Mouse (Mus musculus) liver, adult 2 months (tissue): ENCODE data around the gene Arhgap22. TPM values are rescaled to one million over a fixed set of nuclear protein-coding genes. Genes with fewer than 3 reads are reported as not detected.
A peak's percentile ranks its signal among the peaks of the same experiment; 100 is the strongest.

Experiments
- DNase-seq: peaks from one replicate; pipeline ENCODE4 v3.0.0-alpha.2; 2011; ENCODE audit warnings: low read depth, low spot score; ENCODE audit errors: extremely low read depth
- H3K27ac ChIP-seq: fragments of 200-500 bp; replicated peaks from 2 replicates; pipeline ENCODE4 v1.5.1; 2012; ENCODE audit warnings: low read depth, mild to moderate bottlenecking, control low read depth, inconsistent platforms, low read length; ENCODE audit not compliant: insufficient read depth
- H3K27me3 ChIP-seq: fragments of 200-500 bp; 2 replicates; pipeline ENCODE4 v1.6.1; 2012; ENCODE audit warnings: mild to moderate bottlenecking, moderate library complexity, low read length, inconsistent platforms; ENCODE audit not compliant: control insufficient read depth, insufficient read depth
- H3K36me3 ChIP-seq: fragments of 200-500 bp; 2 replicates; pipeline ENCODE4 v1.6.1; 2012; ENCODE audit warnings: low read length, inconsistent platforms; ENCODE audit not compliant: control insufficient read depth, insufficient read depth
- H3K4me1 ChIP-seq: fragments of 200-500 bp; 2 replicates; pipeline ENCODE4 v1.6.1; 2011; ENCODE audit warnings: low read length; ENCODE audit not compliant: control insufficient read depth, insufficient read depth
- H3K4me3 ChIP-seq: fragments of 200-500 bp; 2 replicates; pipeline ENCODE4 v1.5.1; 2011; ENCODE audit warnings: low read depth, mild to moderate bottlenecking, control low read depth, low read length, moderate library complexity; ENCODE audit not compliant: insufficient read depth
- H3K79me2 ChIP-seq: fragments of 200-500 bp; 2 replicates; pipeline ENCODE4 v1.6.1; 2012; ENCODE audit warnings: inconsistent platforms, mild to moderate bottlenecking, low read length, moderate library complexity; ENCODE audit not compliant: control insufficient read depth, insufficient read depth
- H3K9ac ChIP-seq: fragments of 200-500 bp; 2 replicates; pipeline ENCODE4 v1.6.1; 2012; ENCODE audit warnings: low read depth, mild to moderate bottlenecking, control low read depth, inconsistent platforms, low read length
- CTCF ChIP-seq: fragments of 200-500 bp; IDR thresholded peaks from 2 replicates; pipeline ENCODE4 v1.5.1; 2011; ENCODE audit warnings: low read depth, low read length, control low read depth
- POLR2A ChIP-seq: fragments of 200-500 bp; IDR thresholded peaks from 2 replicates; pipeline ENCODE4 v1.6.1; 2011; ENCODE audit warnings: low read length, control low read depth; ENCODE audit not compliant: insufficient read depth; ENCODE audit errors: extremely low read depth
- WGBS: fragments of 180-500 bp; shearing (Covaris S2); methylation state at CpG from one replicate; pipeline ENCODE4 v1.1.7; 2018; 5-methylcytosine and 5-hydroxymethylcytosine counted together
- polyA plus RNA-seq: library from polyadenylated mRNA; depleted of rRNA; stranded (reverse); fragments of >200 nt; gene quantifications from 2 replicates; pipeline ENCODE4 v1.2.3, GENCODE M21; 2012; rRNA removed
- total RNA-seq: library from RNA; depleted of rRNA; stranded (reverse); fragments of >200 nt; gene quantifications from 2 replicates; pipeline ENCODE4 v1.2.3, GENCODE M21; 2014; rRNA removed

Gene Arhgap22
- total and polyA plus RNA-seq, 2 experiments, result 0.09 to 0.57 TPM

DNA sequence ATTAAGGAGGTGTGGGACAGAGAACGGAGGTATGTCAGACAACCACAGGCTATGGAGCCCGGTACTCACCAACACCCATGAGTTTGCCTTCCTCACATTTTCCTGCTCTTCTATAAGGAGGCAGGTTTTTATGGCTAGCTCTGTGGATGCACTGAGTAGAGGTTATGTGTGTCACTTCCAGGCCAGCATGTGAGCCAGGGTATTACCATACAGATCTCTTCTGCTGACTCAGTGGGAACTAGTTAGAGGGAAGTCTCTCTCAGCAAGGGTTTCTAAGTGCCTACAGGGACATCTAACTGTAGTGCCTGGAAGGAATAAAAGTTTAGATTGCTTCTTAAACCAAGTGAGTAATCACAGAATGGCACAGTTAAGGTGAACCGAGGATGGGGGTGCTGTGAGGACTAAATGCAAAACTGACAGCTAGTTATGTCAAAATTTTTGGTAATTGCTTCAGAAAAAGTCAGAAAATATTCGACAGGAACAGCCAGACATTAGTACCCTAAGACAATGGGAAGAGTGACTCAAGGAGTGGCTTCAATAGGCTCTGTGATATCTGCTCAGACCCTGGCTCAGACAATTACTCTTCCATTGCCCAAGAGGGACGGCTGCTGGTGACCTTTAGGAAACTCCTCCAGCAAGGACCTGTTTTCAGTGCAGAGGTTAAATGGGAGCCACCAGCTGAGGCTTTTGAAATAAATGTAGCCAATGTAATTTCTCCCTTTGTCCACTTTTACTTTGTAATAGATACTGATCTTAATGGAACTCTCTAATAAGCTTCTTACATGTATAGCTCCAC is 184.4 kb downstream of the Arhgap22 start:
- Histone ChIP-seq H3K4me1 (no peaks in the 10 kb centered on the region; the same call in 1 of the 2 replicates), H3K79me2 (peaks cover 2% of the 10 kb centered on the region; the same call in 1 of the 2 replicates), H3K27ac (no peak overlapping the region), H3K36me3 (peaks cover 8% of the 10 kb centered on the region; the same call in 1 of the 2 replicates), H3K27me3 (no peaks in the 10 kb centered on the region), H3K9ac (no peak overlapping the region), H3K4me3 (no peak overlapping the region)
- DNase-seq, result peak; percentile 17
- WGBS, result 84% methylated on average over 5 of the region's 5 CpGs
- TF ChIP-seq CTCF (no peak), POLR2A (no peak)

DNA sequence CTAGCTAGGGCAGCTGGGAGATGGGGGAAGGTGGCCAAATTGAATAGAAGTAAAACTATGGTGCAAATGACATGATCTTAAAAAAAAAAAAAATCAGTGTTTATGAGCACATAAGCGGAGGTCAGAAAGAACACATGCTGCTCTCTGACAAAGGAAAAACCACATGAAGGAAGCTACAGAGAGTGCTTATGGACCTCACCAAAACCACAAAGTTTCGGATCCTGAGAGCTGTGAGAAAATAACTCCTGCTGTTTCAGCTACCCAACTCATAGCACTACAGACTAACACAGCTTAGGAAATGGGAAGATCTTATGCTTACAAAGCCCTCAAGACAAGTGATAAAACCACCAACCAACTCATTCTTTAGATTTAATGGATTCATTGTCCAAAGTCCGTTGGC is 186.2 kb downstream of the Arhgap22 start:
- H3K9ac ChIP-seq, result no peak overlapping the region
- 89% methylated on average over 3 of the region's 3 CpGs for WGBS
- no peak overlapping the region for H3K4me3 ChIP-seq
- H3K27me3 ChIP-seq, result no peaks in the 10 kb centered on the region
- no peaks in the 10 kb centered on the region; the same call in 1 of the 2 replicates for H3K4me1 ChIP-seq
- no peak overlapping the region for H3K27ac ChIP-seq
- peak; percentile 31 for DNase-seq
- H3K36me3 ChIP-seq, result peaks cover 8% of the 10 kb centered on the region; the same call in 1 of the 2 replicates
- TF ChIP-seq POLR2A, result no peak
- TF ChIP-seq CTCF, result no peak
- H3K79me2 ChIP-seq, result peaks cover 2% of the 10 kb centered on the region; the same call in 1 of the 2 replicates

DNA sequence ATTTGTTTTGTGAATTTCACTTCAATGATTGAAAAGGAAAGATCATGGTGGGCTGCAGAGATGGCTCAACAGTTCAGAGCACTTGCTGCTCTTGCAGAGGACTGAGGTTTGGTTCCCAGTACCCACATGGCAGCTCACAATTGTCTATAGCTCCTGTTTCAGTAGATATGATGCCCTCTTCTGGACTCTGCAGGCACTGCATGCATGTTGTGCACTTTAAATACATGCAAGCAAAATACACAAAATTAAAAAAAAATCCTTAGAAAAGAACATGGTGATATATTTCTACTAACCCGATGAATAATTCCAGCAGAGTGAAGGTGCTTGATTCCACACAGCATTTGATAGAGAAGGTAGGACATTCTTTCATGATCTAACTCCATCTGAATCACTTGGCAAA is 188.5 kb downstream of the Arhgap22 start:
- Histone ChIP-seq H3K36me3 (peaks cover 8% of the 10 kb centered on the region; the same call in 1 of the 2 replicates), H3K27me3 (no peaks in the 10 kb centered on the region), H3K9ac (no peak overlapping the region), H3K4me3 (no peak overlapping the region), H3K4me1 (no peaks in the 10 kb centered on the region), H3K27ac (no peak overlapping the region), H3K79me2 (peaks cover 2% of the 10 kb centered on the region; the same call in 1 of the 2 replicates)
- WGBS, result 94% methylated on average over 1 of the region's 1 CpGs
- no peak for DNase-seq
- no peak for TF ChIP-seq POLR2A
- TF ChIP-seq CTCF, result no peak

DNA sequence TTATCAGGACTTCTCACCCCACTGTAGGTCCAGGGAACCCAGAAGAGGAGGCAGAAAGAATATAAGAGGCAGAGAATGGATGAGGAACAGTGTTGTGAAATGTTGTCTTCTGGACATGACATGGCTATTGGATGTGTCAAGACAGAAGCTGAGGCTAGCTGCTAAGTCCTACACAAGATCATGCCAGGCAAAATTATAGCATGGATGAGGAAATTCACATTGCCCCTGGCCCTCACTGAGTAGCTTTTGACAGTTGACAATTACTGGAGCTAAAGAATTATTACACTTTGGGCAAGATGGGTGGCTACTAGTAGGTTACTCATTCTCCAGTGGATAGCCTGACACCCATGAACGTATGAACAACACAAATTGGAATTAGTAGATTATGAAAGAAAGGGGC is 201.9 kb downstream of the Arhgap22 start:
- H3K79me2 ChIP-seq, result peaks cover 18% of the 10 kb centered on the region; the same call in 1 of the 2 replicates
- no peak for DNase-seq
- no peak overlapping the region for H3K4me3 ChIP-seq
- no peaks in the 10 kb centered on the region for H3K27me3 ChIP-seq
- H3K9ac ChIP-seq, result no peak overlapping the region
- 0 out of 2 replicates have a peak, but pooled peaks cover under 1% of the 10 kb centered on the region for H3K36me3 ChIP-seq
- 83% methylated on average over 1 of the region's 1 CpGs for WGBS
- peaks cover 3% of the 10 kb centered on the region; the same call in 1 of the 2 replicates for H3K4me1 ChIP-seq
- no peak overlapping the region for H3K27ac ChIP-seq
- TF ChIP-seq CTCF, result no peak
- no peak for TF ChIP-seq POLR2A

DNA sequence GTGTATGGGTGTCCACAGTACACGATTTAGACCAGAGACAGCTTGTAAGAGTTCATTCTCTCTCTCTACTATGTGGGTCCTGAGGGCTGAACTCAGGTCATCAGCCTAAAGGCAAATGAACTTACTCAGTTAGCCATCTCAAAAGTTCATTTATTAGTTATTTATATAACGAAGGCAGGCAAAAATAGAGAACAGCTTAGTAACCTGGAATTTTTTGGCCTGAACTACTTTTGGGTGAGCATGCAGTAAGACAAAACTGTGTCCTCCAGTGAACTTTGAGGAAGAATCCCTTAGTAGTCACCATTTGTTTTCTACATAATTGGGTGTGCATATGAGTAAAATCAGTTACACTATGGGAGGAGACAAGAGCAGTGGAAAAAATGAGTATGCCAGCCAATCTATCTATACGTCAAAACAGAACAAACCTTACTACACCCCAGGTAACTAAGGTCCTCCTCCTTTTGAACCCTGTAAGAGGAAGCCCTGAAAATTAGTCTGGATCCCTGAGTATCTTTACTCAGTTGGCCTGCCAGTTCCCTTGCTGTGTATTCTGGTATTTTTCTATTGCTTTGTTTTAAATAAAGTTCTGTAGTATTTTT is 204.6 kb downstream of the Arhgap22 start:
- no peak overlapping the region for H3K9ac ChIP-seq
- H3K4me1 ChIP-seq, result peaks cover 4% of the 10 kb centered on the region; the same call in 1 of the 2 replicates
- no peak overlapping the region for H3K27ac ChIP-seq
- WGBS, result 30% methylated on average over 3 of the region's 3 CpGs
- H3K36me3 ChIP-seq, result no peaks in the 10 kb centered on the region
- TF ChIP-seq POLR2A (no peak), CTCF (no peak)
- DNase-seq, result peak; percentile 57
- no peak overlapping the region for H3K4me3 ChIP-seq
- no peaks in the 10 kb centered on the region for H3K27me3 ChIP-seq
- peaks cover 20% of the 10 kb centered on the region; the same call in 1 of the 2 replicates for H3K79me2 ChIP-seq

Other genes starting within 250 kb of the Arhgap22 start
- gene Lrrc18, start 222.6 kb upstream of the Arhgap22 start, total RNA-seq, result 0.20 and 0.28 TPM in 2 replicates
- 0.07 and 0.14 TPM in 2 replicates for gene Lrrc18, start 222.6 kb upstream of the Arhgap22 start, polyA plus RNA-seq
- 3.0 and 5.8 TPM in 2 replicates for gene Wdfy4, start 28.5 kb upstream of the Arhgap22 start, total RNA-seq
- gene Wdfy4, start 28.5 kb upstream of the Arhgap22 start, polyA plus RNA-seq, result 0.52 and 2.1 TPM in 2 replicates
- 22.4 and 26.9 TPM in 2 replicates for gene Mapk8, start 233.1 kb downstream of the Arhgap22 start, total RNA-seq
- gene Mapk8, start 233.1 kb downstream of the Arhgap22 start, polyA plus RNA-seq, result 10.4 and 12.1 TPM in 2 replicates